Mouse (Mus musculus) stomach, postnatal 0 days (tissue): ENCODE results near the gene Gm49368. TPM values are rescaled to one million over a fixed set of nuclear protein-coding genes. Genes with fewer than 3 reads are reported as not detected.

Experiments
- ATAC-seq: fragments of 200-750 bp; cut with Nextera tagmentation; 2 replicates; pipeline ENCODE4 v1.8.0; 2017; ENCODE audit not compliant: low FRiP score, low TSS enrichment
- DNase-seq: peaks from one replicate; pipeline ENCODE4 v3.0.0-alpha.2; 2016; ENCODE audit warnings: low spot score
- H3K27ac ChIP-seq: fragments of 300-500 bp; sonication (generic); replicated peaks from 2 replicates; pipeline ENCODE4 v1.5.1; 2014; ENCODE audit warnings: mild to moderate bottlenecking, control low read depth
- H3K27me3 ChIP-seq: fragments of 300-500 bp; sonication (generic); 2 replicates; pipeline ENCODE4 v1.6.1; 2014; ENCODE audit warnings: low read length; ENCODE audit not compliant: control insufficient read depth, insufficient read depth
- H3K36me3 ChIP-seq: fragments of 300-500 bp; sonication (generic); 2 replicates; pipeline ENCODE4 v1.6.1; 2014; ENCODE audit warnings: low read length, mixed read lengths; ENCODE audit not compliant: control insufficient read depth, insufficient read depth
- H3K4me1 ChIP-seq: fragments of 300-500 bp; sonication (generic); replicated peaks from 2 replicates; pipeline ENCODE4 v1.6.1; 2014; ENCODE audit warnings: antibody characterized with exemption; ENCODE audit not compliant: control insufficient read depth, insufficient read depth
- H3K4me2 ChIP-seq: fragments of 300-500 bp; sonication (generic); replicated peaks from 2 replicates; pipeline ENCODE4 v1.6.1; 2014; ENCODE audit warnings: low read depth, mild to moderate bottlenecking, control low read depth, moderate library complexity
- H3K4me3 ChIP-seq: fragments of 300-500 bp; sonication (generic); 2 replicates; pipeline ENCODE4 v1.5.1; 2014; ENCODE audit warnings: low read depth, low read length, control low read depth
- H3K9ac ChIP-seq: fragments of 300-500 bp; sonication (generic); 2 replicates; pipeline ENCODE4 v1.6.1; 2014; ENCODE audit warnings: mild to moderate bottlenecking, low read length, control low read depth, mixed read lengths
- H3K9me3 ChIP-seq: fragments of 300-500 bp; sonication (generic); 2 replicates; pipeline ENCODE4 v1.6.1; 2016; ENCODE audit warnings: low read length; ENCODE audit not compliant: control insufficient read depth
- CTCF ChIP-seq: IDR thresholded peaks from 2 replicates; pipeline ENCODE4 v1.5.1; 2016; ENCODE audit warnings: antibody characterized with exemption, low read depth, mild to moderate bottlenecking, moderate library complexity
- EP300 ChIP-seq: optimal IDR thresholded peaks from 2 replicates; pipeline ENCODE3; 2016; ENCODE audit warnings: antibody characterized with exemption
- WGBS: fragments of 180-500 bp; shearing (Covaris S2); extraction: QIAGEN DNeasy Blood & Tissue Kit; methylation state at CpG from one replicate; pipeline ENCODE4 v1.1.7; 2014; 5-methylcytosine and 5-hydroxymethylcytosine counted together
- polyA plus RNA-seq: library from polyadenylated mRNA; unstranded; fragments of >200 nt; fragmentation: Nextera tagmentation; extraction: Ambion mirVana; gene quantifications from 2 replicates; pipeline ENCODE4 v1.2.1, GENCODE M21; 2015

Gm49368 gene
- polyA plus RNA-seq, 1 experiment from 2014 or later, result not detected

- H3K36me3 ChIP-seq, result no peaks in the 10 kb centered on the region
- H3K27ac ChIP-seq, result no peak overlapping the region
- H3K4me1 ChIP-seq, result no peaks in the 10 kb centered on the region
- H3K4me3 ChIP-seq, result no peak overlapping the region
- WGBS, result 81% methylated on average over 6 of the region's 6 CpGs
- TF ChIP-seq EP300 (no peak), CTCF (no peak)
- H3K9ac ChIP-seq, result no peak overlapping the region
- H3K27me3 ChIP-seq, result no peaks in the 10 kb centered on the region
- DNase-seq, result no peak
- H3K9me3 ChIP-seq, result no peaks in the 10 kb centered on the region
- ATAC-seq, result no peak
- no peak overlapping the region for H3K4me2 ChIP-seq
Observed at GRCm38 (mm10) chr7:128119726-128120490, 57.4 kb downstream of the Gm49368 start.

GRCm38 (mm10) chr7:128128741-128129720 lies 66.5 kb downstream of the Gm49368 start, which contains the start of gene Itgax:
Itgax (plus strand) TSS chr7:128129547.
- Histone ChIP-seq H3K4me2 (no peak within 1 kb of the TSS), H3K4me3 (no peak within 1 kb of the TSS), H3K36me3 (no peaks in the 10 kb centered on the region), H3K4me1 (no peaks in the 10 kb centered on the region), H3K27ac (no peak within 1 kb of the TSS), H3K9ac (no peak within 1 kb of the TSS), H3K9me3 (no peaks in the 10 kb centered on the region), H3K27me3 (no peaks in the 10 kb centered on the region)
- ATAC-seq (no peak), DNase-seq (no peak)
- WGBS, result 55% methylated on average over 8 of the region's 8 CpGs
- TF ChIP-seq CTCF, result no peak
- no peak for TF ChIP-seq EP300

GRCm38 (mm10) chr7:128132148-128132547 lies 69.7 kb downstream of the Gm49368 start:
- Histone ChIP-seq H3K36me3 (no peaks in the 10 kb centered on the region), H3K27me3 (no peaks in the 10 kb centered on the region), H3K9ac (no peak overlapping the region), H3K4me3 (no peak overlapping the region), H3K4me1 (no peaks in the 10 kb centered on the region), H3K27ac (no peak overlapping the region), H3K9me3 (no peaks in the 10 kb centered on the region), H3K4me2 (no peak overlapping the region)
- 79% methylated on average over 5 of the region's 5 CpGs for WGBS
- no peak for TF ChIP-seq CTCF
- TF ChIP-seq EP300, result no peak
- DNase-seq (no peak), ATAC-seq (no peak)

- H3K4me3 ChIP-seq, result no peak overlapping the region
- H3K36me3 ChIP-seq, result no peaks in the 10 kb centered on the region
- H3K4me1 ChIP-seq, result no peaks in the 10 kb centered on the region
- ATAC-seq, result no peak
- H3K27ac ChIP-seq, result no peak overlapping the region
- no peaks in the 10 kb centered on the region for H3K9me3 ChIP-seq
- no peak for DNase-seq
- no peak overlapping the region for H3K4me2 ChIP-seq
- 87% methylated on average over 2 of the region's 2 CpGs for WGBS
- no peaks in the 10 kb centered on the region for H3K27me3 ChIP-seq
- no peak for TF ChIP-seq CTCF
- no peak for TF ChIP-seq EP300
- H3K9ac ChIP-seq, result no peak overlapping the region
Observed at GRCm38 (mm10) chr7:128133596-128133995, 71.1 kb downstream of the Gm49368 start.

- no peak for ATAC-seq
- DNase-seq, result no peak
- Histone ChIP-seq H3K4me3 (no peak overlapping the region), H3K9ac (no peak overlapping the region), H3K9me3 (no peaks in the 10 kb centered on the region), H3K27me3 (no peaks in the 10 kb centered on the region), H3K36me3 (no peaks in the 10 kb centered on the region), H3K27ac (no peak overlapping the region), H3K4me1 (no peaks in the 10 kb centered on the region), H3K4me2 (no peak overlapping the region)
- WGBS, result 32% methylated on average over 4 of the region's 4 CpGs
- no peak for TF ChIP-seq EP300
- TF ChIP-seq CTCF, result no peak
Observed at GRCm38 (mm10) chr7:128136927-128137326, 74.4 kb downstream of the Gm49368 start.
